8 mouse cellular contexts compared by ENCODE assay signal in the genomic region with DNA sequence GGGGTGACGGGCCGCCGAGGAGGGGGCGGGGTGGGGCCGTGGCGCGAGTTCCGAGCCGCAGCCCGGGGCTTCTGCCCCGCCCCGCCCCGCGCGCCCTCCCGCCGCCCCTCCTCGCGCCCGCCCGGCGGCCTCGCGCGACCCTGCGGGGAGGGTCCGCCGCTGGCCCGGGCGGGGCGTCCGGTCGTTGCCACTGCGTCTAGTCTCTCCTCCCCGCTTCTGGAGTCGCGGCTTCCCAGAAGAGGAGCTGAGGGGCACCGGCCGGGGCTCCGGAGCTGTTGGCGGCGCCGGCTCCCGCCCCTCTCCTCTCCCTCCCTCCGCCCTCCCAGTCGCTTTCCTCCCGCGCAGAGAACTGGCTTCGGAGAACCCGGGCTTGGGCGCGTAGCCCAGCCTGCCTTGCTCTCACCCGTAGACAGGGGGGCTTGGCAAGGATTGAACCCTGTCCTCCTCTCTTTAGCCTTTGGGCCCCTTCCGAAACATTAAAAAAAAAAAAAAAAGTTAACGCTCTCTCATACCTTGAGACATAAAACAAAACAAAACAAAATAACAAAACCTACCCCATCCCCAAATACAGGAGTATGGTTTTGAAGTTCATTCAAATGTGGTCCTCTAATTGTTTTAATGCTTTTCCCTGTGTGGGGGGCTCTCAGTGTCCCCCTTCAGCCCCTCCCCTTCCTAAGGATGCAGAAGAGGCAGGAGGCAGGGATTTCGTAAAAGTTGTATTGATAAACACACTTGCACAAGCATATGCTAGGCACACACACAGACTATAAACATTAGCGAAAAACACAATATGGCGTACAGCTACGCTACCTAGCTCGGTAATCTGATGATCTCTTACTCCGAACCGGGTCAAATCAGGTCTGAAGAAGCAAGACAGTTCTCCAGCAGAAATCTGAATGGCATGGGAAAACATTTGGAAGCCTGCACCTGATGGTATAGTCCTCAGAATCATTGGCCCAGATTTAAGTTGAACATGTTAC. TPM values are rescaled to one million over a fixed set of nuclear protein-coding genes. Genes with fewer than 3 reads are reported as not detected.
DNase-seq lines count a peak whose midpoint lies in the region; ATAC-seq lines count a peak whose summit lies in the region.

No protein-coding gene starts in this region.

- H3K27me3 ChIP-seq in forebrain, embryonic 10.5 days (ENCODE audit: poor library complexity, severe bottlenecking): no peaks in the 10 kb centered on the region
- no peaks in the 10 kb centered on the region for H3K27me3 ChIP-seq in heart, embryonic 16.5 days (ENCODE audit: control insufficient read depth, insufficient read depth, low read length)
- H3K27me3 ChIP-seq in liver, embryonic 15.5 days: no peaks in the 10 kb centered on the region
- no peaks in the 10 kb centered on the region for H3K27me3 ChIP-seq in neural tube, embryonic 12.5 days (replicated peaks)

- peak overlapping the region; percentile 92 for H3K9ac ChIP-seq in heart, embryonic 16.5 days (ENCODE audit: low read length)
- H3K9ac ChIP-seq in liver, embryonic 15.5 days: peak overlapping the region; percentile 80
- H3K9ac ChIP-seq in neural tube, embryonic 12.5 days: peak overlapping the region; percentile 74

- DNase-seq in ES-CJ7 (ENCODE audit: low read depth, low spot score): peak; percentile 45
- peak; percentile 25 for DNase-seq in c-Kit-negative CD71-positive TER-119-positive erythroid progenitor cells, embryonic 14.5 days (ENCODE audit: low read depth, low spot score)
- peak; percentile 79 for DNase-seq in forebrain, embryonic 10.5 days (ENCODE audit: extremely low spot score, low spot score)
- DNase-seq in kidney, postnatal 25 days: peak; percentile 76 to 93
- peak; percentile 64 to 71 for DNase-seq in thymus, adult 18-20 months

- H3K36me3 ChIP-seq in forebrain, embryonic 10.5 days (replicated peaks): no peaks in the 10 kb centered on the region
- H3K36me3 ChIP-seq in heart, embryonic 16.5 days (ENCODE audit: control insufficient read depth, insufficient read depth): no peaks in the 10 kb centered on the region
- H3K36me3 ChIP-seq in liver, embryonic 15.5 days (replicated peaks): no peaks in the 10 kb centered on the region
- H3K36me3 ChIP-seq in neural tube, embryonic 12.5 days: no peaks in the 10 kb centered on the region

- ATAC-seq in heart, embryonic 16.5 days (replicated peaks; ENCODE audit: extremely low read depth, insufficient read depth, low FRiP score): peak; percentile 50
- ATAC-seq in liver, embryonic 15.5 days (ENCODE audit: insufficient read depth): peak; percentile 27
- ATAC-seq in neural tube, embryonic 12.5 days (ENCODE audit: low FRiP score, low read depth): peak; percentile 42

- no peaks in the 10 kb centered on the region for H3K9me3 ChIP-seq in forebrain, embryonic 10.5 days
- no peaks in the 10 kb centered on the region for H3K9me3 ChIP-seq in heart, embryonic 16.5 days (replicated peaks; ENCODE audit: control insufficient read depth, low read length)
- H3K9me3 ChIP-seq in liver, embryonic 15.5 days (replicated peaks): no peaks in the 10 kb centered on the region
- no peaks in the 10 kb centered on the region for H3K9me3 ChIP-seq in neural tube, embryonic 12.5 days

- H3K27ac ChIP-seq in forebrain, embryonic 10.5 days: peak overlapping the region; percentile 98
- H3K27ac ChIP-seq in heart, embryonic 16.5 days (ENCODE audit: low read length): peak overlapping the region; percentile 99
- H3K27ac ChIP-seq in liver, embryonic 15.5 days (replicated peaks): peak overlapping the region; percentile 92
- H3K27ac ChIP-seq in neural tube, embryonic 12.5 days: peak overlapping the region; percentile 93

- 3% methylated on average over 36 of the region's 62 CpGs for WGBS in forebrain, embryonic 10.5 days
- under 1% methylated on average over 52 of the region's 62 CpGs for WGBS in heart, embryonic 16.5 days
- 1% methylated on average over 55 of the region's 62 CpGs for WGBS in liver, embryonic 15.5 days (ENCODE audit: insufficient replicate concordance)
- 1% methylated on average over 42 of the region's 62 CpGs for WGBS in neural tube, embryonic 12.5 days

- H3K4me2 ChIP-seq in heart, embryonic 16.5 days (ENCODE audit: low read depth, low read length): peak overlapping the region; percentile 82
- H3K4me2 ChIP-seq in liver, embryonic 15.5 days: peak overlapping the region; percentile 85
- H3K4me2 ChIP-seq in neural tube, embryonic 12.5 days (replicated peaks): peak overlapping the region; percentile 68

- H3K4me1 ChIP-seq in forebrain, embryonic 10.5 days: peaks cover 25% of the 10 kb centered on the region
- no peaks in the 10 kb centered on the region for H3K4me1 ChIP-seq in heart, embryonic 16.5 days (ENCODE audit: control insufficient read depth, insufficient read depth, low read length)
- peaks cover 12% of the 10 kb centered on the region for H3K4me1 ChIP-seq in liver, embryonic 15.5 days (replicated peaks)
- 0 out of 2 replicates have a peak, but pooled peaks cover 6% of the 10 kb centered on the region for H3K4me1 ChIP-seq in neural tube, embryonic 12.5 days

- peak overlapping the region; percentile 70 for H3K4me3 ChIP-seq in forebrain, embryonic 10.5 days
- H3K4me3 ChIP-seq in heart, embryonic 16.5 days (ENCODE audit: low read length): peak overlapping the region; percentile 83
- H3K4me3 ChIP-seq in liver, embryonic 15.5 days (replicated peaks): peak overlapping the region; percentile 80
- peak overlapping the region; percentile 72 for H3K4me3 ChIP-seq in neural tube, embryonic 12.5 days

RNA-seq across cellular contexts. Expression of gene Zbtb20, which starts 0.6 kb away (rescaled TPM):
- polyA plus RNA-seq in forebrain, embryonic 10.5 days (2016; fragmentation: Nextera tagmentation; extraction: Ambion mirVana): 15.9 and 17.3 TPM in 2 replicates
- polyA plus RNA-seq in heart, embryonic 16.5 days (2015; fragmentation: Nextera tagmentation; extraction: Ambion mirVana): 43.7 and 45.2 TPM in 2 replicates
- polyA plus RNA-seq in liver, embryonic 15.5 days (2015; fragmentation: Nextera tagmentation; extraction: Ambion mirVana): 5.1 and 6.0 TPM in 2 replicates
- 59.2 and 65.2 TPM in 2 replicates for polyA plus RNA-seq in neural tube, embryonic 12.5 days (2016; fragmentation: Nextera tagmentation; extraction: Ambion mirVana)

Comparison
In these comparisons a context has a peak if more than half of its experiments do, and no peak if none do; other contexts are left out.
1. Peak in every context shown above with its lines: DNase-seq, ATAC-seq, H3K4me3 ChIP-seq and H3K27ac ChIP-seq.
2. DNase-seq: peak in every context shown above with its lines; median percentile 84 in kidney, postnatal 25 days; 79 in forebrain, embryonic 10.5 days; 68 in thymus, adult 18-20 months; 45 in ES-CJ7; 25 in c-Kit-negative CD71-positive TER-119-positive erythroid progenitor cells, embryonic 14.5 days.